25 mouse cellular contexts compared by ENCODE assay signal in the genomic region with DNA sequence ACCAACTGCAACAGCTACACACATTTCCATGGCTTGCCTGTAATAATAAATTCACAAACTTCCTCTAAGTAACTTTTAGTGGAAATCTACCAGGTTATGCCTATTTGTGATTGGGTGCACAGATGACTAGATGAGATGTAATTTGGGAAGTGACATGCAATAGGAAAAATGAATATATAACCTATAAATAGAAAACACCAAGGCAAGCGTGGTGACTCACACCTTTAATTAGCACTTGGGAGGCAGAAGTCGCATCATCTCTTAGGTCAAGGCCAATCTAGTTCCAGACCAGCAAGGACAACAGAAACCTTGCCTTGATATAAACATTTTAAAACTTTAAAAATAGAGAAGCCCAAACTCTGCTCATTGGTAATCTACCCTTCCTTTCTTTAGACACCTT. TPM values are rescaled to one million over a fixed set of nuclear protein-coding genes. Genes with fewer than 3 reads are reported as not detected.
DNase-seq lines count a peak whose midpoint lies in the region; ATAC-seq and TF ChIP-seq lines count a peak whose summit lies in the region.
"Had no signal": no experiment of that assay in that cellular context is flagged by ENCODE, and none has a peak within 500 bp of the region (broad histone marks: within the 10 kb centered on the region; RNA-seq: fewer than 3 reads in every experiment).

No protein-coding gene starts in this region.

- 68% methylated on average over 2 of the region's 2 CpGs for WGBS in heart, embryonic 13.5 days
- 78% methylated on average over 2 of the region's 2 CpGs for WGBS in heart, embryonic 12.5 days

- TF ChIP-seq CTCF in Patski (IDR thresholded peaks at IDR 0.05): no peak

- POLR2A ChIA-PET in Patski (lab: Charles Lee): interaction anchor here (0.9 to 2.4 kb wide), 4 partner anchors 10 to 43 kb away, joined by 3 to 10 read pairs (median 6); a partner anchor contains a TSS

- no peaks in the 10 kb centered on the region for H3K9me3 ChIP-seq in heart, embryonic 13.5 days
- no peaks in the 10 kb centered on the region for H3K9me3 ChIP-seq in heart, embryonic 12.5 days (replicated peaks)
- H3K9me3 ChIP-seq: embryonic facial prominence, embryonic 10.5 days; forebrain, embryonic 10.5 days; hindbrain, embryonic 10.5 days; intestine, embryonic 15.5 days; neural tube, embryonic 15.5 days; stomach, embryonic 15.5 days had no signal

- H3K36me3 ChIP-seq in heart, embryonic 13.5 days: peaks cover 98% of the 10 kb centered on the region
- H3K36me3 ChIP-seq in heart, embryonic 12.5 days: peaks cover 87% of the 10 kb centered on the region

- no peak overlapping the region for H3K4me2 ChIP-seq in heart, embryonic 13.5 days
- no peak overlapping the region for H3K4me2 ChIP-seq in heart, embryonic 12.5 days
- H3K4me2 ChIP-seq: intestine, embryonic 15.5 days; neural tube, embryonic 15.5 days; stomach, embryonic 15.5 days had no signal

- no peaks in the 10 kb centered on the region for H3K27me3 ChIP-seq in heart, embryonic 13.5 days (replicated peaks)
- H3K27me3 ChIP-seq in heart, embryonic 12.5 days (replicated peaks): no peaks in the 10 kb centered on the region
- no peaks in the 10 kb centered on the region for H3K27me3 ChIP-seq in Patski
- H3K27me3 ChIP-seq: intestine, embryonic 15.5 days; neural tube, embryonic 15.5 days; stomach, embryonic 15.5 days had no signal

- H3K4me3 ChIP-seq in heart, embryonic 13.5 days: no peak overlapping the region
- no peak overlapping the region for H3K4me3 ChIP-seq in heart, embryonic 12.5 days
- H3K4me3 ChIP-seq: embryonic facial prominence, embryonic 10.5 days; forebrain, embryonic 10.5 days; hindbrain, embryonic 10.5 days; intestine, embryonic 15.5 days; neural tube, embryonic 15.5 days; stomach, embryonic 15.5 days had no signal

- peak; percentile 45 for DNase-seq in adrenal gland, adult 2 months
- DNase-seq in adrenal gland, adult 8-10 months: no peak
- DNase-seq in Patski (ENCODE audit: low read depth, low spot score): peak; percentile 83
- peak; percentile 72 for DNase-seq in skeletal muscle tissue, adult 2 months (ENCODE audit: low read depth, low spot score)
- no peak for DNase-seq in cerebellum, postnatal 25 days
- no peak for DNase-seq in thymus, postnatal 10 days (ENCODE audit: low spot score in 2 of 2)
- DNase-seq: cerebellum, adult 2 months; kidney, adult 8-10 months; kidney, postnatal 10 days; lung, postnatal 4 days; right cerebral cortex, adult 18-20 months; right cerebral cortex, postnatal 4 days; thymus, adult 18-20 months had no signal

- no peak for ATAC-seq in heart, embryonic 13.5 days (ENCODE audit: extremely low read depth, insufficient number of reproducible peaks, low FRiP score, low TSS enrichment)
- ATAC-seq in heart, embryonic 12.5 days (ENCODE audit: insufficient number of reproducible peaks, low FRiP score): no peak
- peak; percentile 48 for ATAC-seq in Patski
- ATAC-seq: CD4-positive, CD25-positive, alpha-beta regulatory T cell, adult 4 months; forebrain, embryonic 16.5 days; hindbrain, embryonic 16.5 days; intestine, embryonic 15.5 days; midbrain, embryonic 16.5 days had no signal

- CTCF ChIA-PET in Patski (lab: Charles Lee): interaction anchor here (1.9 to 4.8 kb wide), 2 partner anchors 13 to 24 kb away, joined by 5 to 18 read pairs; no protein-coding TSS in a partner anchor

- in situ Hi-C loops in Patski (cut with MboI; ENCODE audit: low pct_unique_long_range_greater_than_20kb): no loop called here

- no peak overlapping the region for H3K9ac ChIP-seq in heart, embryonic 13.5 days
- H3K9ac ChIP-seq in heart, embryonic 12.5 days: no peak overlapping the region
- H3K9ac ChIP-seq: intestine, embryonic 15.5 days; neural tube, embryonic 15.5 days; stomach, embryonic 15.5 days had no signal

- peaks cover 7% of the 10 kb centered on the region for H3K4me1 ChIP-seq in heart, embryonic 13.5 days
- H3K4me1 ChIP-seq in heart, embryonic 12.5 days (replicated peaks): peaks cover 5% of the 10 kb centered on the region; the same call in 1 of the 2 replicates
- H3K4me1 ChIP-seq: embryonic facial prominence, embryonic 10.5 days; forebrain, embryonic 10.5 days; hindbrain, embryonic 10.5 days; intestine, embryonic 15.5 days; neural tube, embryonic 15.5 days; stomach, embryonic 15.5 days had no signal

- H3K27ac ChIP-seq in heart, embryonic 13.5 days (replicated peaks): peak overlapping the region; percentile 26; the same call in 1 of the 2 replicates
- no peak overlapping the region for H3K27ac ChIP-seq in heart, embryonic 12.5 days (ENCODE audit: poor library complexity, severe bottlenecking)
- H3K27ac ChIP-seq: embryonic facial prominence, embryonic 10.5 days; forebrain, embryonic 10.5 days; hindbrain, embryonic 10.5 days; intestine, embryonic 15.5 days; neural tube, embryonic 15.5 days; stomach, embryonic 15.5 days had no signal

RNA-seq across cellular contexts. Expression of a gene that starts 18.8 kb away (rescaled TPM):
- 100 to 1,000 TPM in 1 of 2 experiments, 10 to 100 TPM in 1; 86.3 to 104 TPM for total RNA-seq in adrenal gland, adult 2 months (2021)
- 5.4 and 7.2 TPM in 2 replicates for polyA plus RNA-seq in adrenal gland, adult 2 months (2012; rRNA removed)
- 100 to 1,000 TPM; 104 to 111 (median 110) TPM for total RNA-seq in adrenal gland, adult 8-10 months (2022)
- 159 and 171 TPM in 2 replicates for polyA plus RNA-seq in heart, embryonic 13.5 days (2015; fragmentation: Nextera tagmentation; extraction: Ambion mirVana)
- polyA plus RNA-seq in heart, embryonic 12.5 days (2016; fragmentation: Nextera tagmentation; extraction: Ambion mirVana): 159 and 171 TPM in 2 replicates
- 137 TPM for polyA plus RNA-seq in Patski (2021)

RNA-seq across cellular contexts. Expression of a gene that starts 41.3 kb away (rescaled TPM):
- 10 to 100 TPM; 19.7 to 30.4 TPM for total RNA-seq in adrenal gland, adult 2 months (2021)
- 73.0 and 73.9 TPM in 2 replicates for polyA plus RNA-seq in adrenal gland, adult 2 months (2012; rRNA removed)
- 10 to 100 TPM; 31.9 to 47.9 (median 40.5) TPM for total RNA-seq in adrenal gland, adult 8-10 months (2022)
- polyA plus RNA-seq in heart, embryonic 13.5 days (2015; fragmentation: Nextera tagmentation; extraction: Ambion mirVana): 22.7 and 24.4 TPM in 2 replicates
- 35.6 and 39.5 TPM in 2 replicates for polyA plus RNA-seq in heart, embryonic 12.5 days (2016; fragmentation: Nextera tagmentation; extraction: Ambion mirVana)
- polyA plus RNA-seq in Patski (2021): 59.5 TPM

RNA-seq across cellular contexts. Expression of a gene that starts 45.2 kb away (rescaled TPM):
- total RNA-seq in adrenal gland, adult 2 months (2021): 10 to 100 TPM; 55.4 to 67.1 TPM
- 25.8 and 27.2 TPM in 2 replicates for polyA plus RNA-seq in adrenal gland, adult 2 months (2012; rRNA removed)
- 10 to 100 TPM; 46.4 to 69.5 (median 53.9) TPM for total RNA-seq in adrenal gland, adult 8-10 months (2022)
- polyA plus RNA-seq in heart, embryonic 13.5 days (2015; fragmentation: Nextera tagmentation; extraction: Ambion mirVana): 28.0 and 32.3 TPM in 2 replicates
- polyA plus RNA-seq in heart, embryonic 12.5 days (2016; fragmentation: Nextera tagmentation; extraction: Ambion mirVana): 37.4 and 39.9 TPM in 2 replicates
- polyA plus RNA-seq in Patski (2021): 69.8 TPM

RNA-seq across cellular contexts. Expression of a gene that starts 54.1 kb away (rescaled TPM):
- total RNA-seq in adrenal gland, adult 2 months (2021): 10 to 100 TPM; 50.7 to 54.8 TPM
- polyA plus RNA-seq in adrenal gland, adult 2 months (2012; rRNA removed): 24.6 and 27.4 TPM in 2 replicates
- 100 to 1,000 TPM in 2 of 4 experiments, 10 to 100 TPM in 2; 71.9 to 122 (median 93.1) TPM for total RNA-seq in adrenal gland, adult 8-10 months (2022)
- polyA plus RNA-seq in heart, embryonic 13.5 days (2015; fragmentation: Nextera tagmentation; extraction: Ambion mirVana): 7.3 and 10.1 TPM in 2 replicates
- 12.8 and 13.8 TPM in 2 replicates for polyA plus RNA-seq in heart, embryonic 12.5 days (2016; fragmentation: Nextera tagmentation; extraction: Ambion mirVana)
- 32.3 TPM for polyA plus RNA-seq in Patski (2021)

Comparison
In these comparisons a context has a peak if more than half of its experiments do, and no peak if none do; other contexts are left out.
1. DNase-seq: peak in adrenal gland, adult 2 months (single experiment), Patski (single experiment) and skeletal muscle tissue, adult 2 months (single experiment); none in adrenal gland, adult 8-10 months (single experiment), cerebellum, postnatal 25 days (0 of 2) and thymus, postnatal 10 days (0 of 2).
2. RNA of a gene that starts 18.8 kb away (polyA plus RNA-seq): 159 to 171 TPM in heart, embryonic 12.5 days, 159 to 171 TPM in heart, embryonic 13.5 days and 137 TPM in Patski (single experiment); 5.4 to 7.2 TPM in adrenal gland, adult 2 months; every median in the first group is over 10 times any median in the second.